Mouse (Mus musculus) T-helper 17 cell (primary cell): Measurements from ENCODE around the gene Shkbp1.

Experiments used
- in situ Hi-C, 2 experiments: fragments of 300-600 bp; cut with MboI, MseI; formaldehyde crosslinking; loops; 1 replicate in 1 of 2; 2 replicates in 1 of 2; pipeline ENCODE4 v1.15.1; 2025; ENCODE audit warnings: high pct_unique_total_duplicates in 2 of 2

The Shkbp1 gene

DNA sequence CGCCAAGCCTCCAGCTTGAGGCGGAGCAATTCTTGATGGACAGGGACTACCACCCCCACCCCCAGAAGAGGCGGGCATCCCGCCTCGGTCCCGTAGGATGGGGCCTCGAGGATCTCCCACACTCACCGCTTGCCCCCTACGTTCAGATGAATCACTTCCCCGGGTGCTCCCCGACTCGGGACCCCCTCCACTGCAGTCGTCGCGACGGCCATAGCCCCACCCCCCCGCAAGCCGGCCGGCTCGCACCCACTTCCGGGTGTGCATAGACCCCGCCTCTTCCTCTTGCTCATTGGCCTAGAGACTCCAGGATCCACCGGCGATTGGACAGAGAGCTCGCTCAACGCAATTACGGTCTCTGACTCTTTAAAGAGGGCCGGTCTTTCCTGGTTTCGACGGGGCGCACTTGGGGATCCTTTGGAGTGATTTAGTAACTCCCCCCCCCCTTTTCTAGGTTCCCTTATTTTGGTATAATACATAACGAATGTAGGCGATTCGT is at the start of gene Shkbp1:
Shkbp1 (minus strand) TSS at position 275 of the 496 bp plus-strand sequence.
- in situ Hi-C loops, result loop anchor here in 1 of 2 experiments (25.0 kb wide), 1 partner anchor 1782 kb away; the partner anchor contains the start of genes Rasgrp4 and Ryr1

DNA sequence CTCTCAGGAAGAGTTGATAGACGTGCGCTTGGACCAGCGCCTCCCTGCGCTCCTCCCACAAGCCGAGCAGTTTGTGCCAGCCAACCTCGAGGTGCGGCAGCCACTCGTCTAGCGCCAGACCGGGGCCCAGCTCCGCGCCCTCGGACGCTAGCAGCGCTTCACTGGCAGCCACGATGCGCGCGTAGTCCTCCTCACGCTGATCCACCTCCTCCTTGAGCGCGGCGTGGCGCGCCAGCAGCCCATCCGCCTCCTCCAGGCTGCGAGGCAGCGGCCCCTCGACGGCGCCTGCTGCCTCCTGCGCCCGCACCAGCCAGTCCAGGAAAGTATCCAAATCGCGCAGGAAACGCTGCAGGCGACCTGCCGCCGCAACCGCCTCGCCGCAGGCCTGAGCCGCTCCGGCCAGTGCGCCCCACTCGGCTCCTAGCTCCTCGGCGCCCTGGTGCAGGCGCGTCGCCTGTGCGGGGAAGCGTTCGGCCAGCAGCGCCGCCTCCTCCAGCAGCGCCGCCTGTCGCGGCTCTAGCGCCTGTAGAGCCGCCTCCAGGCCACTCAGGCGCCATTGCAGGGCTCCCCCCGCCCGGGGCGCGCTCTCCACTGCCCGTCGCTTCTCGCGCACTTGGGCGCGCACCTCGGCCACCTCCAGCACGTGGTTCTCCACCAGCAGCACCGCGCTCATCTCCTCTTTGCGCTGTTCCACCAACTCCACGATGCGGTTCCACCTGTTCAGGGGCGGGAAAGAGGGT is 48.6 kb upstream of the Shkbp1 start:
- in situ Hi-C loops, result no loop called here

DNA sequence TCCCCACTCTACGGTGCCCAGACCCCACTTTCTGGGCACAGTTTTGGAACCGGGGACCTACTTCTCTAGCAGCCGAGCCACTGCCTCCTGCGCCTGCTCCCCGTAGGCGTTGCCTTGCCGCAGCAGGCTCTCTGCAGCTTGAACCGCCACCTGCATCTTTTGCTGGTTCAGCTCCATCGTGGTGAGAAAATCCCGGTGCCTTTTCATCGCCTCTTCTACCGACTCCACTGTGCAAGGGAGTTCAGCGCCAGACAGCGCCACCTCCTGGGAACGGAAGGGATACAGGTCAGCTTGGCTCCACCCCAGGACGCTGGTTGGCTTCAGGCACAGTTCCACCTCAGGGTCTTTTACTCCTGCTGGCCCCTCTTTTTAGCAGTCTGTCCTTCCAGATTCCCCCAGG is 46.9 kb upstream of the Shkbp1 start:
- in situ Hi-C loops, result no loop called here

DNA sequence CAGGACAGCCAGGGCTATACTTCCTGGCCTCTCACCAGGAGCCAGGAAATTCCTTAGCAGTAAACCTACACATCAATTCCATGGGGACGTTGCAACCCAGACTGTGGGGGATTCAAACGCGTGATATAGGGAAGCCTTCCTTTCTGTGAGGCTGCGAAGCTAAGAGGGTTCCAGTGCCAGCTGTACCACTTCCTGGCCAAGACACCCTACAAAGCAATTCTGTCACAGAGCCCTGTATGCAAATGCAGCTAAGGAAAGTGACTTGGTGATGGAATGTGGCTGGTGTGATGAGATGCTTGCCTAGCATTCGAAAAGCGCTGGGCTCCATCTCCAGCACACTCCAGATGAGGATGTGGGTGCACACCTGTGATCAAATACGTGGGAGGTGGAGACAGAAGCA is 44.7 kb upstream of the Shkbp1 start:
- in situ Hi-C loops, result no loop called here

DNA sequence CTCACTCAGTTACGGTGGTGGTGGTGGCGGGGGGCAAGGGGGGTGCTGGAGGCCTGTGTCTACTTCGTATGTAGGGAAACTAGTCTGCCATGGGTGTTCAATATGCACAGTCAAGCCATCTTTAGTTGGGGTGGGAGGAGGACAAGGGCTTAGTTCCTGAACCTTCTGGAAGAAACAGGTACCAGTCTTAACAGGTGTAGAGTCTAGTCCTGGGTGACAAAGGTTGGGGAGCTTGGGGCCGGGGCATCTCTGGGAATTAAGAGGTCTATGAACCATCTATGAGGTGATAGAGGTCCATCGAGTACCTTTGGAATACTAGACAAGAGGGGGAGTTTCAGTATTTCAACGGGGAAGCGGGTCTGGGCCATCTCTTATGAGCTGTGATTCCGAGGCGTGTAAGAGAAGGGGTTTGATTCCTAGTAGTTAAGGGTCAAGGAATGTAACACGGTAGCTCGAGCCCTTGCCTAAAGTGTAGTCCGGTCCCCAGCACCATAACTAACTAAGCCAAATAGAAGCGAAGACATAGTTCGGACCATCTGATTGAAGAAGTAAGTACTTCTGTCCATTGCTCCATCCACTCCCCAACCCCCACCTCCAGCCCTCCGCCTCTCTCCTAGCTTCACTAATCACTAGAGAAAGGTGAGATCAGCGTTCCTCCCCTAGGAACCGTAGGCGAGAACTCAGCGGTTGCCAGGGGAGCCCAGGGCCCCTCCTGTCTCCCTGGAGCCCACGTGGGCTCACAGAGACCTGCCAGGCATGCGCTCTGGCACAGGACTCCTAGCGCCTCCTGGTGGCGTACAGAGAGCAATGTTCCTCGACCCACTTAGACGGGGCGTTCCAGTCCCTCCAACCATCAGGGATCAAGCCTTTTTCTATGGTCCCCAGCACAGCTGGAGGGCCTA is 41.5 kb upstream of the Shkbp1 start:
- in situ Hi-C loops, result no loop called here

DNA sequence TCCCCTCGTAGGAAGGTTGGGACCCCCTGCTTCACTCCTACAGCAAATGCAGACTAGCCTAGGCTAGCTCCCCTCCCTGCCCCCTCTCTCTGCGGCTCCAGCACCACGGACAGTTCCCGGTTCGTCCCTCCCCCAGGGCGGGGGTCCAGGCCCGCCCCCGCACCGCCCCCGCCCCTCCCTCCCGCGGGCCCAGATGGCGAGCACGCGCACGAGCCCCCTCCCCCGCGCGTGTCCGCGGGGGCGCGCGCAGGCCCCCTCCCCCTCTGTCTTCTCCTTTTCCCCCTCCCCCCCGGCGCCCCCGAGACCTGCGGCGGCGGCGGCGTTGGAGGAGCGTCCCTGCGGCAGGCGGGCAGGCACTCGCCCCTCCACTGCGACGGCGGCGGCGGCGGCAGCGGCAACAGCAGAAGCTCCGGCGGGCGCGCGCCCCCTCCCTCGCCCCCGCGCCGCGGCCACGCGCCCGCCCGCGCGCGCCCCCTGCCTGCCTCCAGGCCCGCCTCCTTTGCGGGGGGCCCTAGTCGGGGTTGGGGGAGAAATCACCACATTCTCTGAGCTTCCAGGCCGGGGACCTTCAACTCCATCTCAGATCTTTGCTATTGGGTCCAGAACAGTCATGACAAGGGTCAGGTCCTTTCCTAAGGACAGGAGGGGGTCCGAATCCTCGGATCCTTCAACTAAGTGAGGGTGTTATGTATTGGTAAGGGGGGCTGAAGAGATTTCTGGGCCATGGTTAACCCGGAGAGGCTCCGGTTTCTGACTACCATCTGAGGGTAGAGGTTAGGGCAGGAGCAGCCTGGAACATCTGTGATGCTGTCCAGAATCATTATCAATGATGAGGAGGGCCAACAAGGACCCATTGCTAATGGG is 40.6 kb upstream of the Shkbp1 start:
- in situ Hi-C loops, result no loop called here

DNA sequence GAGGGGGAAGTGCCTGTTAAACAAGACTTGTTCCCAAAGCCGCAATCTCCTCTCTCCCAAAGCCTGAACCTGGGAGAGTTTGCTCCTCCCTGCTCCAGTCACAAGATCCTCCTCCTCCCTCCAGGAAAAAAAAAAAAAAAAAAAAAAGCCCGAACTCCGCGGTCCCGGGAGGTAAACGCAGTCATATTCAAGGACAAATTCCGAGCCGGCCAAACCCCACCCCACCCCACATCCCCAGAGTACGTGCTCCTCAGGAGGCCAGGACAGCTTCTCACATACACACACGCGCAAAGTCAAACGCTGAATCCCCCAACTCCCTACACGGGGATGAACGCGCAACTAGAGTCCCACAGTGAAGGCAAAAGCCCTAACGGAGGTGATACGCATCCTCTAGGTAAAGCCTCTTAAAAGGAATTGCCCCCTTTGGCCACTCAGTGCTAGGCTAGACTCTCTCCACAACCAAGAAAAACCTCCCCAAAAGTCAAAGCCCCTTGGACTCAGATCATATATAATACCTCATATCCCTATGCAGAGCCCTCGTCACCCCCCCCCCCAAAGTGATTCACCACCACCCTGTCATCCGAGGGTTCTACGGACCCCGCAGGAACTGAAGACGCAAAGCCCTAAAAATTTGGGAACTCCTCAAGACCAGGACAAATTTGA is 39.8 kb upstream of the Shkbp1 start:
- in situ Hi-C loops, result no loop called here

DNA sequence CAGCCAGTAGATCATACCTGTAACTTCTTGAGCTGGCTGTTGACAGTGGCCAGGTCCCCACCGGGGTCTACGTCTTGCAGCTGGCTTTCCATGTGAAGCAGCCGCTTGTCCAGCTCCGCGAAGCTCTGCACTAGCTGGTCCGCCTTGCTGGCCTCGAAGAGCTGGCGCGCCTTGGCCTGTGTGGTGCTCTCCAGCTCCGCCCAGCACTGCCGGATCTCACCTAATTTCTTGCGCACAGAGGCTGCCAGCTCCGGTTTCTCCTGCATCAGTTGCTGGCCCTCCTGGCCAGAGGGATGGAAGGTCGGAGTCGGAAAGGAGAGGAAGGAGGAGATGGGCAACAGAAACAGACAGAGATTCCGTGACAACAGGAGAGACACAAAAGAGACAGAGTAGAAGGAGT is 35.6 kb upstream of the Shkbp1 start:
- in situ Hi-C loops, result no loop called here

DNA sequence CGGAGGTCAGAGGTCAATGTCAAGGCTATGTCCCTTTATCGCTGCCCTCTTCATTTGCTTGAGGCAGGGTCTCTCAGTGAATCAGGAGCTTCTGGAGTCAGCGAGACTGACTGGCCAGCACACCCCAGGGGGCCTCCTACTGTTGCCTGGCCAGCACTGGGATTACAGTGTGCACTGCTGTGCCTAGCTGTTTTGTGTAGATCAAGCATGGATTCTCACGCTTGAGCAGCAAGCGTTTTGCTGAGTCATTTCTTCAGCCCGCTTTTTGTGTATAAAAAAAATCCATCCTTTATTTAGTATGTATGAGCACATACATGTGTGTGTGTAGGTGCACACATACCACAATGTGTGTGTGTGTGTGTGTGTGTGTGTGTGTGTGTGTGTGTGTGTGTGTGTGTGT is 33.4 kb upstream of the Shkbp1 start:
- in situ Hi-C loops, result loop anchor here (5.0 kb wide), 2 partner anchors 42 to 52 kb away; partner anchors contain the start of gene Ltbp4 (in 1 of the 2)

DNA sequence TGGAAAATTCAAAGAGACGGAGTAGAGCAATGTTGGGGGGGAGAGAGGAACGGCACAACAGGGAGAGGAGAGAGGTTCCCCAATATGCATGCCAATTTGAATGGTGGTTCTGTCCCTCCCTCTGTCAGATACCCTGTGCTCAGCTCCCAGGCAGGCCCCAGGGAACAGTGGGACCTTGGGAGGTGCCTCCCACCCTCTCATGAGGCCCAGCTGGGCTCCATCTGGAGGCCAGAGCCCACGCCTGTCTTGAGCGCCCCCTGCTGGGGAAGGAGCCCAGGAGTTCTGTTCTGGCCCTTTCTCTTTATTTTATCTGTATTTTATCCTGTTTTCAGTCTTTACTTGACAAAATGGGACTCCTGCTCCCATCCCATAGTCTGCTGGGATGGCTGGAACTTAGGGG is 28.9 kb upstream of the Shkbp1 start:
- in situ Hi-C loops, result loop anchor here (5.0 kb wide), 2 partner anchors 37 to 47 kb away; partner anchors contain the start of gene Ltbp4 (in 1 of the 2)

DNA sequence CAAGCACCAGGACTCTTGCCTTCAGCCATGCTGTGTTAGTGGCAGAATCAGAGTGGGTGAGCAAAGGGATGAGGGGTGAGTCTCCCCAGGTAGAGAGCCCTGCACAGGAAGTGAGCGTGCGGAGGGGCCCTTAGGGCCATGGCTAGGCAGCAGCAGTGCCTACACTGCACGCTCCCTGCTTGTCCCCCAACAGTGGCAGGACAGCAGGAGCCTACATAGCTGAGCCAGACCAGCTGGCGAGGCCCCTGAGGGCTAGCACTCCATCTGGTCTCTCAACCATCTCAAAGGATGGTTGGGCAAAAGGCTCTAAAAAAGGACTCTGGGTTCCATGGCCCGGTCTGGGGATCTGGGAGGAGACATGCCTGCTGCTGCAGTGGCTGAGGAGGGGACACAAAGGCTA is 28.3 kb upstream of the Shkbp1 start:
- in situ Hi-C loops, result no loop called here

DNA sequence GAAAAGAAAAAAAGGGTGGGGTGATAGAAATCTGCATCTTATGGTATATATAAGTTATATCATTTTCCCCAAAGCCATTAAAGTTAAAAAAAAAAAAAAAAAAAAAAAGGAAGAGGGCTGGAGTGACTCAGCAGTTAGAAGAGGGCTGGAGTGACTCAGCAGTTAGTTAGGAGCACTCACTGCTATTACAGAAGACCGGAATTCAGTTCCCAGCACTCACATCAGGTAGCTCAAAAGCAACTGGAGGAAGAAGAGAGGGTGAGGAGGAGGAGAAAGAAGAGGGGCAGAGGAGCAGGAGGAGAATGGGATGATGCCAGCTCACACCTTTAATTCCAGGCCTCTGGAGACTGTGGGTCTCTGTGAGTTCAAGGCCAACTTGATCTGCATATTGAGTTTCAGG is 27.4 kb upstream of the Shkbp1 start:
- in situ Hi-C loops, result no loop called here

DNA sequence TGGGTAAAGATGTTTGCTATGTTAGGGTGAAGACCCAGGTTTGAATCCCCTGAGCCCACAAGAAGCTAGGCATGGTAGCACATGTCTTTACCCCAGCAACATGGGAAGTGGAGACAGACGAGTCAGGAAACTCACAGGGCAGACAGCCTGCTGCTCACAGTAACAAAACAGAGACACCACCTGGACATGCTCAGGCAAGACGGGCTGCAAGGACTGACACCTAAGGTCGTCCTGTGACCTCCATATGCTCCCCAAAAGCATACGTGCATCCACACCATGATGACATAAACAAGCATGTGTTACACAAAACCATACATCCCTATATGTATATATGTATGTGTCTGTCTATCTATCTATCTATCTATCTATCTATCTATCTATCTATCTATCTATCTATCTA is 25.7 kb upstream of the Shkbp1 start:
- in situ Hi-C loops, result no loop called here

DNA sequence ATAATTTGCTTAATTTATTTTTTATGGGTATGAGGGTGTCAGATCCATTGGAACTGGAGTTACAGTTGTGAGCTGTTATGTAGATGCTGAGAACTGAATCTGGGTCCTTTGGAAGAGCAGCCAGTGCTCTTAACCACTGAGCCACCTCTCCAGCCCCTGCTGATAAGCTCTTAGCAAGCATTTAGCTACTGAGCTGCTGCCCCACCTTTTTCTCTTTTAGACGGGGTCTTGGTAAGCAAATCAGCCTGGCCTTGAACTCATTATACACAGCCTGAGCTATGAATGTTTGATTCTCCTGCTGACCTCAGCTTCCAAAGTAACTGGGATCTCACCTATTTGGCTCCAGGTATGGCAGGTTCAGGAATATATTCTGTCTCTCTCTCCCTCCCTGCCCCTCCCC is 25.2 kb upstream of the Shkbp1 start:
- in situ Hi-C loops, result no loop called here

DNA sequence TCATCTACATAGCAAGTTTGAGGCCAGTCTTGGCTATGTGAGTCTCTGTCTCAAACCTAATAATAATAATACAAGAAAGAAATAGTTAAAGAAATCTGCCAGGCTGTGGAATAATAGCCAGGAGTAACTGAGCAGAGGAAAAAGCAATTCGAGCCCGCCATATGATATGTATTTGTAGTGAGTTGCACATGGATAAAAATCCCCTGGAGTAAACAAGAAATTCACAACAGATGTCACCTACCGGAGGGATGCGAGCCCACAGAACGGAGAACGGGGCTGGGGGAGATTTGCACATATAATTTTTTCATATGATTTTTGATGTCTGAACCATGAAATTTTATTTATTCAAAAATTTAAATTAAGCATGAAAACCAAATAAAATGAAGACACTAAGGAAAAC is 24.0 kb upstream of the Shkbp1 start:
- in situ Hi-C loops, result no loop called here

DNA sequence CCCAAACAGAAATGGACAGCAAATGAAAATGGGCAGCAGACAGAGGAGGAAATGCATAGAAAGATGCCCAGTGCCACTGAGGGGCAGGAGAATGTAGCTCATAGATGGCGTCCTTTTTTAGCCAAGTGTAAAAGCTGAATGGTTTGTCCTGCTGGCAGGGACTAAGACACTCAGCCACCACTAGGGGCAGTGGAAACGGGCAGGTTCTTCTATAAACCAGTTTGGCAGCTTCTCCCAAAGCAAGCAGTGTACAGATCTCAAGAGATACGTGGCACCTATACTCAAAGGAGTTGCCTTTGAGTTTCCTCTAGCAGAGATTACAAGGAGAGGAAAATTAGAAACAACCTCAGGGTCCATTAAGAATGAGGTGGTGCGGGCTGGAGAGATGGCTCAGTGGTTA is 22.6 kb upstream of the Shkbp1 start:
- in situ Hi-C loops, result no loop called here

DNA sequence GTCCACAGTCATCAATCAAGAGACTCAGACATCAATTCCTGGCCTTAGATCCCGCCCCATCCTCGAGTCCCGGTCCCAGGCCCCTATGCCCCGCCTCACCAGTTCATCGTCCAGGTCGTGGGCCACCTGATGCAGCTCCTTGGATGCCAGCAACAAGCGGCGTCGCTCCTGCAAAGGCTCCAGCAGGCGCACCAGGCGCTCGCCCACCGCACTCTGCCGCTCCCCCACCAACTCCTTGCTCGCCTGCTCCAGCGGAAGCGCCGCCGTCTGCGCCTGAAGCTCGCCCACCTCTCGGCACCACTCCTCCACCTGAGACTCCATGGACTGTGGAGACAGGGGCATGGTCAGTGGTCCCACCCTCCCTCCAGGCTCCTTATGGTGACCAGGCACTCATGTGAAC is 19.5 kb upstream of the Shkbp1 start:
- in situ Hi-C loops, result no loop called here

DNA sequence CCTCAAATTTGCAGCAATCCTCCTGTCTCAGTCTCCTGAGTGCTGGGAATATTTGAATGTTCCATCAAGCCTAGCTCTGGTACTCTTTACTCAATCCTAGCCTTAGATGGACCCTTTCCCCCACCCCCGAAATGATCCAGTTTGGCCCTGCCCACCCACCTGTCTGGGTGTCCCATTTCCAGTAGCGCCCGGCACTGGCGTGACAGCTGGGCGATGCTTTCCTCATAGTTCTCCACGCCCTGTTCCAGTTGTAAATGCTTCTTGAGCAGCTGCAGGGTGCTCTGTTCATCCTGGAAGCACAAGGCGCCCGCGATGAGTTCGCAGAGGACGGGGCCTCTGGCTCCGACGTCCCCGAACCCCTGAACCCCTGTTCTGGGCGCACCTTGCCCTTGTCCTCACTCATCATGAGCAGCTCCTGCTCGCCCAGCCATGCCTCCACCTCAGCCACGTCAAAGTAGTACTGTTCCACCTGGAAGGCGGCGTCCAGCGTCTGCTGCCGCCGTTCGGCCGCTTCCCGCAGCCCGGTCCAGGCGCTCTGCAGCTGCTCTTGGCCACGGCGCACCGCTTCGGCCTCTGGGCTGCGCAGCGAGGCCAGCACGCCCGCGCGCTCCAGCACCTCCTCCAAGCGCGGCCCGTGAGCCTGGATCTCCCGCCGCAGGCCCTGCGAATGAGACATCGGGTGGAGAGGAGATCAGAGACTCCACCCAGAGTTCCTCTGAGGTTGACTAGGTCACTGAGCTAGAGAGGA is 16.1 kb upstream of the Shkbp1 start:
- in situ Hi-C loops, result loop anchor here in 1 of 2 experiments (25.0 kb wide), 1 partner anchor 1765 kb away; the partner anchor contains the start of genes Rasgrp4 and Ryr1

DNA sequence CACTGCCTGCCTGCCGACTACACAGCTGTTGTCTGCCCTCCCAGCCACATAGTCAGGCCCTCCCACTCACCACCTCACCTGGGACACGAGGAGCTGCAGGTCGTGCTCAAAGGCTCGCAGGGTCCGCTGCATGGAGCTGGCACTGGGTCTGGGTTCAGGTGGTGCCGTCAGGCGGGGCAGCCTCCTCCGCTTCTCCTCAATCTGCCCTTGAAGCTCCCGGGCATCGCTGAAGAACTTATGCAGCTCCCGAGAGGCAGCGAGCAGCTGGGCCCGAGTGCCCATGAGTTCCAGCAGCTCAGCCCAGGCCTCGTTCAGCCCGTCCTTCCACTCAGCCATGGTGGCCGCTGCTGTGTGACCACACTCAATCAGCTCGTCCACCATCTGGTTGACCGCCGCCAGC is 13.3 kb upstream of the Shkbp1 start:
- in situ Hi-C loops, result loop anchor here (10.0 to 25.0 kb wide), 2 partner anchors 1674 to 1768 kb away; partner anchors contain the start of genes Rasgrp4 (in 1 of the 2) and Ryr1 (in 1 of the 2)

DNA sequence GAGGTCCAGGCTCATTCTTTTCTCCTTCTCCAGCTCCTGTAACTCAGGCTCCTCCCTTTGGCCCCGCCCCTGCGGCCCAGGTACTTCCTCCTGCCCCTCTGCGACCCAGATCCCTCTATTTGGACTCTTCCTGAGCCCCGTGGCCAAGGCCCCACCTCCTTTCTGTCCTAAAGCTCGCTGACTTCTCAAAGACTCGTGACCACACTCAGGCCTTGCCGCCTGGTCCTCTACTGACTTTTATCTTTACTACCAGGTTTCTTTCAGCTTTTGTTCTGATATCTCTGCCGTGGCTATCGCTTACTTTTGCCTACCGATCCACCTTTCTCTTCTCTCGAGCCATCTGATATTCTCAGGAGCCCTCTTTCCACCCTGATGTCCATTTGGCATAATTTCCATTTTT is 12.2 kb upstream of the Shkbp1 start:
- in situ Hi-C loops, result loop anchor here (10.0 to 25.0 kb wide), 2 partner anchors 1673 to 1769 kb away; partner anchors contain the start of genes Rasgrp4 (in 1 of the 2) and Ryr1 (in 1 of the 2)
